Mouse (Mus musculus): ENCODE data around the gene Gpc5.
A peak's percentile ranks its signal among the peaks of the same experiment; 100 is the strongest.

Gpc5 gene

DNA sequence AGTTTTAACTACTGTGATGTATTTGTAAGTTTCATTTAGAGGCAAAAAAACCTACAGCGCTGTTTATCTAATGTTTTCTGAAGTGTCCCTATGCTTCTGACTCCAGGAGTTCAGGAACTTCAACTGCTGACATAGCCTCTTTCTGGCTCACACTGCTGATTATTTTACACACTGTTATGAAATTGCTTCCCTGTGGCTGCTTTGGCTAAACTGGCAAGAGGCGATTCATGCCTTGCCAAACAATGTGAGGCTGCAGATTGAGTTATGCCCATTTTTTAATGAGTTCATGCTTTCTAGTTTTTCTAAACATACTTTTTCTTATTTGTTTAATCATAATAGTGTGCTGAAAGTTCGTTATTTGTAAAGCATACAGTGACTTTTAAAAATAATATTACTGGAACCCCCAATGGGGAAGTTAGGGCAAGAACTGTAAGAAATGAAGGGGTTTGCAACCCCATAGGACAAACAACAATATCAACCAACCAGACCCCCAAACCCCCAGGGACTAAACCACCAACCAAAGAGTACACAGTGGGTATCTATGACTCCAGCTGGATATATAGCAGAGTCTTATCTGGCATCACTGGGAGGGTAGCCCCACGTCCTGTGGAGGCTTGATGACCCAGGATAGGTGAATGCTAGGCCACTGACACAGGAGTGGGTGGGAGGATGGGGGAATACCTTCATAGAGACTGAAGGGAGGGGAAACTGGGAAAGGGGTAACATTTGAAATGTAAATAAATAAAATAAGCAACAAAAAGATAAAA lies 454.7 kb downstream of the Gpc5 start:
- DNase-seq (ENCODE audit: low spot score in 2 of 2): no peak

DNA sequence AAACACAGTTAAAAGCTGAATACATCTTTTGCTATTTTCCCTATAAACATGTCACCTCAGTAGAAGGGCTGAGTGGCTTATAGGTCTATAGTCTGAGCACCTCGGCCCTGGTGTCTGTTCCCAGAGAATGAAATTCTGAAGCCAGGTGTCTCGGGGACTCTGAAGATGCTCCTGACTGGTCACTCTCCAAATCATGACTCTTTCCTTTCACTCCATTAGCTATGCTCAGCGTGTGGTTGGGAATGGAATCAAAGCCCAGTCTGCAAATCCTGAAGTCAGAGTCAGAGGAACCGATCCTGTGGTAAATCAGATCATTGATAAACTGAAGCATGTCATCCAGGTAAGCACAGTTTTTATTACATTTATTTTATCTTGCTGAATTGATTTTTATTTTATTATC lies 460.0 kb downstream of the Gpc5 start:
- DNase-seq (ENCODE audit: low spot score in 2 of 2): no peak

DNA sequence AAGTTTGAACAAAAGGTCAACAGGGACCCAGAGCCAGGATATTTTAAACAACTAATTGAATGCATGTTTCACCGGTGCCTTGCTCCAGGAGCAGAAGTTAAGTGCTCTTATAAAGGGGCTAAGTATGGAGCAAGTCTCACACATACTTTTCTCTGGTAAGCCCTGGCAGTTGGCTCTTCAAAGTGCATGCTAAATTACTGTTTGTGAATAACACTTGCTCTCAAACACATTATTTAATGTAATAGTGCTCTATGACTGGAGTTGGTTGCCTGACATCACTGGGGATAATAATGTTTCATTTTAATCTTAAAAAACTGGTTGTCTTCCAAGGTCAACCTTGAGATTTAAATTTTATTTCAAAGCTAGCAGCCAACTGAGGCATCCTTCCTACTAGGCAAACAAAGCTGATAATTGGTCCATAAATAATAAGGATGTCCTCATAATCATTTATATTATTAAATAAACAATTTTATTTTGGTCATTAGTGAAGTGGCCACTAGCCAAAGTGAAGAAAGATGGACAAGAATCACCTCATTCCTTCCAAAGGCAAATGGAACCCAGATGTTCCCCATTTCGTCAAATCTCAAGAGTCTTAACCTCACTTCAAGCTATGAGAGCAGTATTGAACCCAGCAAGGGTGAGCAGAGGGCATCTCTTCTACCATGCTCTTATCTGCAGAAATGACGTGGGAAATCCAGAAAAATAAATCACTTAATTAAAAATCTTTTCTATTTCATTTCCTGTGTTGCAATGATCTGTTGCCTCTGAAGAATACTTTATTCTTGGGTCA lies 488.6 kb downstream of the Gpc5 start:
- no peak for DNase-seq (ENCODE audit: low spot score in 2 of 2)

DNA sequence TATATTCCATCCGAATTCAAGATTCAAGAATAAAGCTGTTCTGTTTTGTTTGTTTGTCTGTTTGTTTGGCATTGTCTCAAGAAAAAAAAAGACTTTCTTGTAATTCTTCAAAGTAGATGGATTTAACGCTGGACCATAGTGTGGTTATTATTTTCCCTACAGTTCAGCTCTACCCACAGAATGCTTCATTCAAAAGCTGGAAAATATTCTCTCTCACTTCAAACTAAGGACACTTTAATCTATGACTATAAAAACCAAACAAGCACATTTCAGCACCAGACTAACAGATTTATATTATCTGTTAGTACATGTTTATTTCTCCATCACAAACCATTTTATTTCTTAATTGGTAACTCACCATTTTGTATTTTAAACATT lies 489.2 kb downstream of the Gpc5 start:
- no peak for DNase-seq (ENCODE audit: low spot score in 2 of 2)

DNA sequence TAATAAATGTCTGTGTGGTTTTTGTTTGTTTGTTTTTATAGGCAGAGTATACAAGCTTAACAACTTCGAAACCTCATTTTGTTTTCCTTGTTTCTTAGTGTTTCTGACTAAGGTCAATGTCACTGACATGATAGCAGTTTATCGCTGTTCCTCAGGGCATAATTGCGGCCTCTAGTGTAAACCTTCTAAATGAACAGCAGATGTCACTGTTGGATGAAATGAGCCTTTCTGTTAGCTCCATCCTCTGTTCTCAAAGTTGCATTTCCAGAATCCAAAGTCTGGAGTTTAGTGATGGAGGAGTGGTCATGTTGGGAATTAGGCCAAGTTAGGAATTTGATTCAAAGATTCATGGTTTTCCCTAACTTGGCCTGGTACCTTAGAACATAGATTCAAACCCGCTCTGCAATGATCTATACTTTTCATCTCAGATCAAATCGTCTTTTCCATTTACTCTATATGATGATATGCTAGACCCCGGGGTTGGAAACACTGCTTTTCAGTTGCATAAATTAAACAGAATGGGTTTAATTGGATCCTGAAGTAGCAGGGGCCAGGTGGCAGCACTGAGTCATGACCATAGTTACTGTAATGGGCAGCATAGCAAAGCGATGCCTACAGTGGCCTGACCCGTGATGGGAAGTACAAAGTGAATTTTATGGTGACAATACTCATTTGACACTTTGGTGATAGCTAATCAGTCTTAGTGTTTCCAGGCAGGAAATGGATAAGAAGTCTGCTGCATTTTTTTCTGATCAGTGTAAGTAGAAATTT lies 508.4 kb downstream of the Gpc5 start:
- peak in 1 of 2 experiments; percentile 5 for DNase-seq (ENCODE audit: low spot score in 2 of 2)

DNA sequence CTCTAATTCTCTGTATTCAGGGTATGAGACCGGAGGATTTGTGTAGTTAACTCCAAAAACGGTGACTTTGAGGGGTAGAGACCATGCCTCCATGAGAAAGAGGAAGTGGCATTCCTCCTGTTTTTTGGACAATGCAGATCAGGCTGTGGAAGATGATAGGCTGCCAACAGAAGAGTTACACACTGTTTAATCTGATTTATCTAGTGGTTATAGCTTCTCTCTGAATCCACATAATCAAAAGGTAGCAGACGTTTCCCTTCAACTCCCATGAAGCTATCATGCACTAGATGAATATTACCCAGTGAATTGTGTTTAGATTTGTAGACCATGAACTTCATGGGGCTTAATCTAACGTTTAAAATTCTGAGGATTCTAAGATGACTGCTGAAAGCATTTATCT lies 522.1 kb downstream of the Gpc5 start:
- no peak for DNase-seq (ENCODE audit: low spot score in 2 of 2)

DNA sequence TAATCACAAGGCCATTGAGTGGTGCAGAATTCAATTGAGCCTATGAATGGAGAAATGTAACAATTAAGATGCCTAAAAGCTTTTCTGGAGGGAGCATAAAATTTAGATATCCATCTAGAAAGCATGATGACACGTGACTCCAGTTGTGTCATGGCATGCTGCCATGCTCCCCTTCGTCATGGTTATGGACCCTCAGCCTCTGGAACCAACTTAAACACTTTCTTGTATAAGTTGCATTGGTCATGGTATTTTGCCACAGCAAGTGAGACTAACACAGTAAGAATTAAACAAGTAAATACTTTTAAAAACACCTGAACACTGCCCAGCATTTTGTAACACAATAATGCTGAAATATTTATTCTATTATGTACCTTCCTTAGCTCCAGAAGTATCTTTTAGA lies 524.3 kb downstream of the Gpc5 start:
- DNase-seq (ENCODE audit: low spot score in 2 of 2): no peak

DNA sequence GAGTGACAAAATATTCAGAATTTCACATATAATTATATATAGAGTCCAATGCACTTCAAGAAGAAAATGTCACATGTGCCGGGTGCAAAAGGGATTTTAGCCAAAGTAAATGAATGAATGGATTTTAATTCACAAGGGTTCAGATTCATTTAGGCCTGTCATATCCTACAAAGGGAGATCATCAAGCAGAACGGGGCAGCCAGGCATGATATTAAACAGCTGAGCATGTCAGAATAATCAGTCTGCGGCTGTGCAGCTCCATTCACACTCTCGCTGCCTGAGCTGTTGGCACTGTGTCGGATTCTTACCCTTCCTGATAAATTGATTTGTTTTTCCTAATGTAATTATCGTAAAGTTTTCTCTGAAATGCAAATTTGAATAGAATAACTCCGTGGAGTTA lies 524.8 kb downstream of the Gpc5 start:
- DNase-seq (ENCODE audit: low spot score in 2 of 2): no peak

DNA sequence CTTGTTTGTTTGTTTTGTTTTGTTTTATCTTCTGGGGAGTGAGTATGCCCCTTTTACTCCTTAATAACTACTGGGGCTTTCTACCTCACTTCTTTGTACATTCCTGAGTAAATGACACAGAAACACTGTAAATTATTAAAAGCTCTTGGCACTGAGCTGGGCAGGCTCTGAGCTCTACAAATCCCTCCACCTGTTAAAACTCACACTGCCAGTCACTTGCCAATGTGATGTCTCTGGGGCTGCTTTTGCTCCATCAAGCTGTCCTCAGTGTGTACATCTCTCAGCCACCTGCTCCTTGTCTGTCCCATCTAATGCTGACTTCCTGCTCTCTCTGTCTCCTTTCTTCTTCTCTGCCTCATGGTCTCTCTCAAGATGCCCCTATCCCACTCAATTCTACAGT lies 528.5 kb downstream of the Gpc5 start:
- no peak for DNase-seq (ENCODE audit: low spot score in 2 of 2)

DNA sequence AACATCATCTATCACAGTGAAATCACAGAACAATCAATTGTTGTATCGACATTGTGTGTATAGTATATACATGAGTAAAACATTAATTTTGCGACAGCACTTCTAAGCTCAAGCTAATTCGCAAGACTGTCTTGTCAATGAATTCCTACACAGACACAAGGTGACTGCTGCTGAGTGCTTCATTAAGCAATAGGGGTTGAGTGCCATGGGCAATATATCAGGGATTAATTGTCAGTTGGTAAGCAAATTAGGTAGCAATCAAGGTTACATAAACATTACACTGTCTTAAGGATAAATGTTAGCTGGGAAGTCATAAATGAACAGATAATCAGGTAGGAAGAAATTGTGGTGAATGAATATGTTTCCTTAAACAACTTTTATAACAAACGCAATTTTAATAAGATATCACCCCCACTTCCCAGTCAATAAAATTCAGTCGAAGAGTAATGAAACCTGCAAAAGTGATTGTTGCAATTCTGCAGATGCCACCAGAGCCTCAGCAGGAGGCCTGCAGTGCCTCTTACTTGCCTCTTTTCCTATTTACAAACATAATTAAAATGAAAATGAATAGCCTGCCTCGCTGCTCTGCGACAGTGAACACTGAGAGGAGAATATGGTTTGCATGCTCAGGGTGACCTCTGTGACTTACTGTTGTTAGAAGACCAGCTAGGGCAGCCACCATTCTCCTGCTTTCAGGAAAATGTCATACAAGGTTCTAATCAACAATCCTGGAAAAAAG lies 539.3 kb downstream of the Gpc5 start:
- no peak for DNase-seq (ENCODE audit: low spot score in 2 of 2)

DNA sequence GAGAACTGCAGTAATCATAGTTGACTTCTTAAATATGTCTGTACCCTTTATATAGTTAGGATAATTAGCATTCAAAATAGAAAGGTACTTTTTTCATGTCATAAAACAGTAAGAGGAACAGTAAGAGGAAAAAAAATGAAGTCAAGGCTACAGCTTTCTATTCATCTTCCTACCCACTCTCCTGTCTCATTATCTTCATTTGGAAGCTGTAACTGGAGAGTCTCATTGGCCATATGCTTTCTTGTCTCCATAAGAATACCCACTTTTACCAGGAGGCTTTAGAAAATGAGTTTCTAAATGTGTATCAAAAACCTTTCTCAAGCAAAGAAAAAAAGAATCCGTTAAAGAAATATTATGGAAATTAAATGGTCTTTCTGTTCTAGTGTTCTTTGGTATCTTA lies 541.3 kb downstream of the Gpc5 start:
- no peak for DNase-seq (ENCODE audit: low spot score in 2 of 2)

DNA sequence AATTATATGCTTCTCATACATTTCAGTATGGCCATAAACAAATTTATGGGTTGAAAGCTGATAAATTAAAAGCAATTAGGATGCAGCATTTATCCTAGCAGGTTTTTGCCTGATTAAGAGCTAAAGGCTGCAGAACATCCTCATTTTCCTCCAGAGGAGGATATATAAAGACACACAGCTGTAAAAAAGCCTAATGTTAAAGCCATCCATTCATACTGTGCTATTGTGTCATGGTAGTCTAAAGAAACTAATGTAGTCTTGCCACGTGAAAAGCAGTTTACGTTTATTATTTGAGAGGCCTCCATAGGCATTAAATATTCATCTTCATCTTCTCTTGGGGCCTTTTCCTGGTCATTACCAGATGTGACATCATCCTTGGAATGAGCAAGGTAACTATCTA lies 587.9 kb downstream of the Gpc5 start:
- DNase-seq (ENCODE audit: low spot score in 2 of 2): no peak

DNA sequence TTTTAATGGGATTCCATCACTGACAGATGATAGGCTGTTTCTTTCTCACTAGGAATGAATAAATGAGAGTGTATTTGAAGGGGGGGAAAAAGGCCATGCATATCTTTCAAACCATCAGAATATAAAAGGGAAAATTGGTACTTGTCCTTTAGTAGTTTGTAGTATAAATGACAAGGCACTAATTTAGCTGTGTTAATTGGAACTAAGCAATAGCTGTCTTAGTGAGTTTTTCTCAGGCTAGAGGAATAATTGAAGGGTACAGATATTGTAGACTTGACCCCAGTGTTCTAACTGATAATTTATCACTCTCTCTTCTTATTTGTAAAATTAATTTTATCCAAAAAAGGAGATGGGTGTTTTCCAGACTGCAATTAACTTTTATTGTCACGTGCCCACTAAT lies 654.0 kb downstream of the Gpc5 start:
- no peak for DNase-seq (ENCODE audit: low spot score in 2 of 2)

DNA sequence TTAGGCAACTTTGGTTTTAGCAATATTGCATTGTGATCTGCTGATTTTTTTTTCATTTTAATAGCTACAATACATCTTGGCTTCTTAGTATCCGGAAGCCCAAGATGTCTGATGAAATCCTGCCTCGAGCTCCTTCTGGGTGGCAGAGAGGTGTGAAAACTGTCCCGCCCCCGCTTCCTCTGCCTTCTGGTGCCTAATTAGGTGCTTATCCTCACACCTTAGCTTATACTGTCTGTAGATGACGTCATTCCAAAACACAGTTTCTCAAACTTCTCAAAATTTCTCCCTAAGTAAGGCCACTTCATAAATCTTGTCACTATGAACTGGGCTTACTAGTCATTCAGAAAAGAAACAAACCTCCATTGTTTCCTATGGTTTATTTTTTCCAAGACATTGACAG lies 668.2 kb downstream of the Gpc5 start:
- DNase-seq (ENCODE audit: low spot score in 2 of 2): peak in 1 of 2 experiments; percentile 58

DNA sequence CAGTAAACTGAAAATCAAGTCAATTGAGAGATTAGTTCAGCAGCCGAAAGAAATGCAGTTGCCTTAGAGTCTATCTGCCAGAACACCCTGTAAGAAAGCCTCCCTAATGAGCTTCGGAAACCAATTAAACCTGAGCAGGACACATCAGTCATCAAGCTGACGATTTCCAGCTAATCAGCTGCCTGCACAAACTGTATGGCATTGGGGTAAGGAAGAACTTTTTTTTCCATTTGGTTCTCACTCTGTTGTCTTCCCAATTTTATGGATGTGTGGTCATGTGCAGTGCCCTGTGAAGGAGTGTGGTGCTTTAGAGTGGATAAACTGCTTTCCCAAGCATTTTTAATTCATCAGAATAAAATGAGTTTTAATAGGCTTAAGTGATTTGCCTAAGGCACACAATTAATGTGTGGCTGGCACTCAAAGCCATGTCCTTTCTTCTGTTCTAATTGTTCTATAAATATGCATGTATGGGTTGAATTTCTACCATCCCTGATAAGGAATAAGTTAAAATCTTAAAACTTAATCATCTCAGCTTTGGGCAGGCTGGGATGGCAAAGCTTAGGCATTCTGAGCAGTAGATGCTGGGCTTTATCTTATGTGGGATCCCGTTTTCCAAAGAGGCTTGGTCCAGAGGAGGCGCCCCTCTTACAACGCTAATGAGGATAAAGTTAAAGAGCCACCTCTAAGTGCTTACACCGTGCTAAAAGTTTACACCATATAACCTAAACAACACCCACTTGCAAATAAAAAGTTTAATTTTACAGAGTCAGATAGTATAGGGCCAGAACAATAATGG lies 687.6 kb downstream of the Gpc5 start:
- no peak for DNase-seq (ENCODE audit: low spot score in 2 of 2)

DNA sequence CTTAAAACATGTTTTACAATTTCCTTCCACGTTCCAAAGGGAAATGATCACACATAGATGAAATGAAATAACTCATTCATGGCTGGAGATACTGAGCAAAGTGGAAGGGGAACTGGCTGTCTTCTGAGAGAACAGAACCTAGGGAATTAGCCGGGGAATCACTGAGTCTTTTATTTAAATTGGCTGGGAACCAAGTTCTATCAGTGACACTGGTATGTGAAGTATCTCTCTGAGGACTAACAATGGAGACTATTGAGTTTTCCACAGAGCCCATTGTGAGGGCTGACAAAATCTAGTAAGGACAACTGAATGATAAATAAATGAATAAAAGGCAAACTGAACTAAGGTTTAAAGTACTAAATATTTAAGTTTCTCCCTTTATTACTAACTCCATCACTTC lies 712.7 kb downstream of the Gpc5 start:
- no peak for DNase-seq (ENCODE audit: low spot score in 2 of 2)

DNA sequence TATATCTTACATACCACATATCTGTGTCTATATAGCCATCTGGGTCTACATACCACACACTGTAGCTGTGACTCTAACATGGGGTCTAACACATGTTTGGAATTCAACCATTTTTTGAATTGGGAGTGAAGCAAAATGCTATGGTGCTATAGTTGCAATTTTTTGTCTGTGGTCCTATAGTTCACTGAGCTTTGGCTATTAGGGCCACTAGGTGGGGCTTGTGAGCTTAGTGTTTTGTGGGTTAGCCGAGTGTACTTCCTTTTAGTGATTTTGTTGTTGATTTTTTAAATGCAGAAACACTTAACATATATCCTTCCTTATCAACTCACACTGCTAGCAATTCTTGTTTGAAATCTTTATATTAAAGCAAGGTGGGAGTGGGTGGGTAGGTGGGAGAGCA lies 727.0 kb downstream of the Gpc5 start:
- DNase-seq (ENCODE audit: low spot score in 2 of 2): peak in 1 of 2 experiments; percentile 13

DNA sequence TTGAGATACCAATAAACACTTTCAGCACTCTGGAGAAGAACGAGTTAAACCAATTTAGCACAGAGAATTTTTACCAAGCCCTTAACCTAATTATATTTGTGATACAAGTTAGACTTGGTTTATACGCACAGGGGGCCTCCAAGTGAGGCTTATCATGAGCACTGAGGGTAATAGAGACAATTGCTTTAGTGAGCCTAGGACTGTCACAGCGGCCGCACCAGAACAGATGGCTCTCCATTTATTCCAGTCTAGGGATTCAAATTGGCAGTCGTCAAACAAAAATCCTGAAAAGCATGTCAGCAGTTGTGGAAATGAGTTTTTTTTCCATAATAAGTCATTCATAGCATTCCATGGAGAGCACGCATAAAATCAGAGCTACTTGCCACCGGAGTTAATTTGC lies 729.6 kb downstream of the Gpc5 start:
- no peak for DNase-seq (ENCODE audit: low spot score in 2 of 2)

DNA sequence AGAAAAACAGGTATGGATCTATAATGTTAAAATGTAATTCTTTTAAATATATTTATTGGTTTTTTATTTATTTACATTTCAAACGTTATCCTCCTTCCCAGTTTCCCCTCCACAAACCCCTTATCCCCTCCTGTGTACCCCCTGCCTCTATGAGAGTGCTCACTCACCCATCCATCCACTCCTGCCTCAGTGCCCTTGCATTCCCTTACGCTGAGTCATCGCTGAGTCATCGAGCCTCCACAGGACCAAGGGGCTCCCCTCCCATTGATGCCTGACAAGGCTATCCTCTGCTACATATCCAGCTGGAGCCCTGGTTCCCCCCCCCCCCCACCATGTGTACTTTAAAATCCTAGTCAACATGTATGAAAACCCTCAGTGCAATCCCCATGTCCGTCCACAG lies 738.5 kb downstream of the Gpc5 start:
- DNase-seq (ENCODE audit: low spot score in 2 of 2): no peak

DNA sequence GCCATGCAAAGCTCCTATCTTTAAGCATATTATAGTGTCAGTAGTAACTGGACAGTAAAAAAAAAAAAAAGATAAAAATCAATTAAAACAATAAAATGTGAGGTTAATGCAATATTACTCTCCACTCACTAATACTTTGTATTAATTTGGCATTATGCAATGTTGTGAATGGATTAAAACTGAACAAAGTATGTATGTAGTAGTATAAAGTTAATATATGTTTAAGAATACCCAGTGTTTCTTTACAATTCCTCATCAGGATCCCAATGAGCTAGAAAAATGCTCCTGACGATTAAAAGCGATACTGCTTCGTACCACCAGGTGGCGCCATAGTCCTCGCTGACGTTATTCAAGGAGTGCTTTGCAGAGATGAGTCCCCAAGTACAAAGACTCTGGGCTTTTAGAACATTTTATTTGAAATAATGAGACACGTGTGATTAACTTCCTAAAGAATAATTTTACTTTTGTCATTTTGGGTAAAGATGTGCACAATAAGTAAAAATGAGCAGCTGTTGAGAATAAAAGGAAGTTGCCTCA lies 739.3 kb downstream of the Gpc5 start:
- DNase-seq (ENCODE audit: low spot score in 2 of 2): peak; percentile 13 to 85
